Mouse (Mus musculus) G1E (cell line): Measurements from ENCODE around the gene Gm5136. TPM values are rescaled to one million over a fixed set of nuclear protein-coding genes. Genes with fewer than 3 reads are reported as not detected.

Experiments
- ATAC-seq: 2 replicates; pipeline ENCODE4 v1.8.0; 2016; ENCODE audit warnings: mild to moderate bottlenecking; ENCODE audit not compliant: insufficient number of reproducible peaks, poor library complexity, low FRiP score, severe bottlenecking; ENCODE audit errors: extremely low read depth
- DNase-seq: peaks from one replicate; pipeline ENCODE4 v3.0.0; 2012; ENCODE audit warnings: low spot score
- H3K27me3 ChIP-seq: 2 replicates; pipeline ENCODE4 v1.6.1; 2012; ENCODE audit warnings: mild to moderate bottlenecking, low read length, inconsistent platforms; ENCODE audit not compliant: insufficient read depth
- H3K36me3 ChIP-seq: replicated peaks from 2 replicates; pipeline ENCODE3; 2012; ENCODE audit warnings: mild to moderate bottlenecking, inconsistent platforms
- H3K4me1 ChIP-seq: 2 replicates; pipeline ENCODE4 v1.6.1; 2012; ENCODE audit warnings: low read depth, low read length, inconsistent platforms, mixed read lengths; ENCODE audit not compliant: insufficient read depth
- H3K4me3 ChIP-seq: 2 replicates; pipeline ENCODE4 v1.5.1; 2012; ENCODE audit warnings: low read depth, mild to moderate bottlenecking, inconsistent platforms, low read length, moderate library complexity, mixed read lengths
- H3K9me3 ChIP-seq: replicated peaks from 2 replicates; pipeline ENCODE4 v1.6.1; 2012; ENCODE audit warnings: inconsistent platforms
- CTCF ChIP-seq: IDR thresholded peaks from 2 replicates; pipeline ENCODE4 v1.5.1; 2012; ENCODE audit warnings: low read depth, low read length, inconsistent platforms, mixed read lengths
- GATA1 ChIP-seq: IDR thresholded peaks from 2 replicates; pipeline ENCODE4 v1.6.1; 2012; ENCODE audit warnings: borderline replicate concordance, low read length, inconsistent platforms, mixed read lengths
- GATA2 ChIP-seq: IDR thresholded peaks from 2 replicates; pipeline ENCODE4 v1.6.1; 2012; ENCODE audit warnings: low read depth, low read length, inconsistent platforms, borderline replicate concordance
- POLR2AphosphoS5 ChIP-seq: IDR thresholded peaks from 2 replicates; pipeline ENCODE4 v1.6.1; 2012; ENCODE audit warnings: low read depth, low read length, inconsistent platforms; ENCODE audit not compliant: insufficient replicate concordance
- TAL1 ChIP-seq: conservative IDR thresholded peaks from 2 replicates; pipeline ENCODE4 v1.6.1; 2012; ENCODE audit warnings: low read depth, low read length, inconsistent platforms, mixed read lengths
- polyA plus RNA-seq: library from polyadenylated mRNA; stranded (reverse); fragments of >175 nt; gene quantifications from 2 replicates; pipeline ENCODE4 v1.2.3, GENCODE M21; 2012
- total RNA-seq, 2 experiments: library from RNA; stranded (forward) in 1 of 2; stranded (reverse) in 1 of 2; fragments of 200-1000 nt in 1 of 2; fragments of >200 nt in 1 of 2; fragmentation: Nextera tagmentation in 1 of 2; gene quantifications; 2 replicates each; pipeline ENCODE4 v1.2.3; 2014 to 2017

Gene Gm5136
- total RNA-seq (2014; fragmentation: Nextera tagmentation) (not detected in 2 replicates), total RNA-seq (2017) (0.16 TPM in 1 of 2 replicates, not detected in the other), polyA plus RNA-seq (not detected in 2 replicates)

DNA sequence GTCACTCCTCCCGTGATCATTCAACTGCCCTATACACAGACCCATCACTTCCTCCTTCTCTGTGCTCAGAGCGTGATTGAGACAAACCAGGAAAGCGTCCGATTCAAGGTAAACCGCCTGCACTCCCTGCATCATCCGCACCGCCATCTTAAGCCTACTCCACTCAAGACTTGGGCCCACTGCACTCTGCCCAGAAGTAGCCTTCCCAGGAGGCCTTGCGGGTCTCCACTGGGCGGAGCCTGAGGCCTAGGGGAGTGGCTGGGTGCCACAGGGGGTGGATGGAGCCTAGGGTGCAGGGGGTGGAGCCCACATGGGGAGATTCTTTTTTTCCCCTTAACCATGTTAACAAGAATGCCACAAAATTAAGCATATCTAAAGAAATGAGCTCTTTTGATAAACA lies at the start of gene Gm5136:
Gene Gm5136 (minus strand): TSS at position 215 of the 400 bp plus-strand sequence.
- TF ChIP-seq GATA1 (no peak), CTCF (no peak), GATA2 (no peak), TAL1 (no peak), POLR2AphosphoS5 (no peak)
- Histone ChIP-seq H3K9me3 (no peaks in the 10 kb centered on the region), H3K4me3 (no peak within 1 kb of the TSS), H3K27me3 (no peaks in the 10 kb centered on the region), H3K36me3 (no peaks in the 10 kb centered on the region), H3K4me1 (no peaks in the 10 kb centered on the region; the same call in 1 of the 2 replicates)
- ATAC-seq = no peak
- no peak for DNase-seq

DNA sequence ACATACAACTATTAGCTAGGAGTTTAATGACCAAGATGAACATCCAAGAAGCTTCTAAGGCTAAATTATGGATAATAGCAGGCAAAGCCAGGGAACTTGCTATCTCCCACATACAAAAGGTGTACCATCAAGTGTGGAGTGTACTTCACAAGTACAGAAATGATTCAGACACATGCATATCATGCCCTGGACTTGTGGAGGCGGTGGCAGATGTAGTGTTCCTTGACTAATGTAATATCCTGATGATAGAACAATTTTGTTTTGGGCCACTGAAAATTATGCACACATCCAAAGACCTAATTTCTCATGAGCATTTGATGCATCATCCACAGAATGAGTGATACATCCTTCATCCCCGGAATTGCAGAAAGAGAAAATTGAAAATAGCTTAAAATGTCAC lies 43.8 kb upstream of the Gm5136 start:
- H3K27me3 ChIP-seq = no peaks in the 10 kb centered on the region
- H3K4me1 ChIP-seq = no peaks in the 10 kb centered on the region
- H3K4me3 ChIP-seq = no peak overlapping the region
- no peaks in the 10 kb centered on the region for H3K36me3 ChIP-seq
- ATAC-seq (no peak), DNase-seq (no peak)
- TF ChIP-seq POLR2AphosphoS5 (no peak), GATA2 (no peak), CTCF (no peak), TAL1 (no peak), GATA1 (no peak)
- H3K9me3 ChIP-seq = no peaks in the 10 kb centered on the region

DNA sequence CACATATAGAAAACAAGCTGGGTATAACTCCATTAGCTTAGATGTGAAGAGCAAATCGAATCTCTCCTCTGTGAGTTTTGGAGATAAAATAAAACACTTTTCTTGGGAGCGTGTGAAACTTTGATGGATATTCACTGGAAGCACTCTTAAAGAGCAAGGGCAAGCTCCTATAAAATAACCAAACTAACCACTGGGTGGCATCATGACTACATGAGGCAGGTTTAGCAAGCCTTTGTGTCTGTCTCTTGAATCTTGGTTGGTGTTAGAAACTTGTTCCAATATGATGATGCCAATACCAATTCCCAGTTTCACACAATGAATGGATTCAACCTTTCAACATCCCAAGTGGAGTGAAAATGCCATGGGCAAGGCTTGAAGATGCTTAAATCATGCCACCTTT lies 34.0 kb upstream of the Gm5136 start:
- no peak for ATAC-seq

DNA sequence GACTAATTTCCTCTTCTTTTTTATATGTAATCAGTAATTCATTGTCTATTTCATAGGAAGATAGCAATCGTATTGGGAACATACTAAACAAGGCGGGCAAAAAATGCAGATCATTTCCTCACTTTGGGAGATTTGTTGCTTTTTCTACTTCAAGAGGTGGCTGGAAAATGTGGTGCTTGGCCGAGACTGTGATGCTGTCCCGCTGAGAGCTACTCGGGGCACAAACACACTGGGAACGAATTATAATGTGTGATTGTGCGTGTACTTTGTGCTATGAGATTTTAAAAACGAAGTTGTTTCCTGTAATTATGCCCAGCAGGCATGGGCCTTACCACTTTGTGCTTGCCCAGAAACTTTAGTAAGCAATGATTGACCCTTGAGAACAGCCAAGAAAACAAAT lies 29.0 kb upstream of the Gm5136 start:
- Histone ChIP-seq H3K9me3 (no peaks in the 10 kb centered on the region), H3K27me3 (no peaks in the 10 kb centered on the region), H3K4me3 (no peak overlapping the region), H3K36me3 (no peaks in the 10 kb centered on the region), H3K4me1 (no peaks in the 10 kb centered on the region)
- no peak for DNase-seq
- no peak for ATAC-seq
- TF ChIP-seq TAL1 (no peak), GATA1 (no peak), POLR2AphosphoS5 (no peak), CTCF (no peak), GATA2 (no peak)

More for the DNA sequence above, 34.0 kb upstream of the Gm5136 start:
- H3K27me3 ChIP-seq = no peaks in the 10 kb centered on the region
- no peaks in the 10 kb centered on the region for H3K9me3 ChIP-seq
- H3K36me3 ChIP-seq = no peaks in the 10 kb centered on the region
- TF ChIP-seq POLR2AphosphoS5 (no peak), GATA2 (no peak), TAL1 (no peak), CTCF (no peak), GATA1 (no peak)
- no peaks in the 10 kb centered on the region for H3K4me1 ChIP-seq
- no peak for DNase-seq
- no peak overlapping the region for H3K4me3 ChIP-seq

- no peak for DNase-seq
- Histone ChIP-seq H3K9me3 (no peaks in the 10 kb centered on the region), H3K36me3 (no peaks in the 10 kb centered on the region), H3K27me3 (no peaks in the 10 kb centered on the region), H3K4me3 (no peak overlapping the region), H3K4me1 (no peaks in the 10 kb centered on the region)
- ATAC-seq = no peak
- no peak for TF ChIP-seq GATA1
- no peak for TF ChIP-seq CTCF
- TF ChIP-seq TAL1 = no peak
- no peak for TF ChIP-seq GATA2
- TF ChIP-seq POLR2AphosphoS5 = no peak
Observed at GRCm38 (mm10) chr10:108726391-108726790, 26.4 kb upstream of the Gm5136 start.

DNA sequence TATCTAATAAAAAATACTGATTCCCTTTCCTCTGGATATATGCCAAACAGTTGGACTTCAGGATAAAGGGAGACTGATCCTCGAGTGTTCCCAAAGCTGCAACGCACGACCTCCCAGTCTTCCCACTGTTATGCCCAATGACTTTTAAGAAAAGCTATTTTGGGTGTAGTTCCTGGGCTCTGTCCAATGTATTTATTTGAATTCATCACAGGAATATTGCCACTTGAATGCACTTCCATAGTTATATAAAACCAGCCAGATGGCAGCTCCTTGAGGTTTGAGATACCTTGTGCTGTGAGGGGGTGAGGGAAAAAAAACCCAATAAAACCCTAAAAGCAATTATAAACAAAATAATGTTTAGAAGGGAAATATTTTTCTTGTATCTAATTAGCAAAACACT lies 24.9 kb upstream of the Gm5136 start:
- no peaks in the 10 kb centered on the region for H3K4me1 ChIP-seq
- no peaks in the 10 kb centered on the region for H3K9me3 ChIP-seq
- DNase-seq = no peak
- ATAC-seq = no peak
- no peaks in the 10 kb centered on the region for H3K27me3 ChIP-seq
- TF ChIP-seq TAL1 (no peak), CTCF (no peak), POLR2AphosphoS5 (no peak)
- H3K4me3 ChIP-seq = no peak overlapping the region
- no peaks in the 10 kb centered on the region for H3K36me3 ChIP-seq

DNA sequence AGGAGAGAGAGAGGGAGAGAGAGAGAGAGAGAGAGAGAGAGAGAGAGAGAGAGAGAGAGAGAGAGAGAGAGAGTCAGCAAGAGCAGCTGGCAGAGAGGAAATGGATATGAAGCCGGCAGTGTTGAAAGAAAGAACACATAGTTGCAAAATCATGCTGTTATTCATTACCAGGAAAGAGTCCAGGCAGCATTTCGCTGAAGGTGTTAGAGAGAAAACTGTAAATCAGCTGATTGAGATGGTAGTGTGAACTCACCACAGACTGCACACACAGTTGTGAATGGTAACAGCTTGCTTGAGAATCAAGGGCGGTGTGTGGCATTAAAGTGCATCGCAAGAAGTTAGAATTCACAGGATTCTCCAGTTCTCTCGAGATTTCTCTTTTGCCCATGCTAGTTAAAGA lies 10.6 kb upstream of the Gm5136 start:
- Histone ChIP-seq H3K9me3 (no peaks in the 10 kb centered on the region), H3K4me3 (no peak overlapping the region), H3K27me3 (no peaks in the 10 kb centered on the region), H3K4me1 (no peaks in the 10 kb centered on the region), H3K36me3 (no peaks in the 10 kb centered on the region)
- DNase-seq (no peak), ATAC-seq (no peak)
- TF ChIP-seq POLR2AphosphoS5 (no peak), TAL1 (no peak), GATA2 (no peak), GATA1 (no peak), CTCF (no peak)
